Mouse (Mus musculus) left cerebral cortex, postnatal 10 days (tissue): ENCODE data around the gene Tbc1d20. TPM values are rescaled to one million over a fixed set of nuclear protein-coding genes. Genes with fewer than 3 reads are reported as not detected.
"Not testable (repeated sequence)": the region's sequence is repeated elsewhere in the genome, so short reads cannot be mapped to it uniquely, and the experiment has no call there.

Source experiments
- DNase-seq, 2 experiments: peaks; one replicate each; pipeline ENCODE4 v3.0.0; 2021 to 2022; ENCODE audit warnings: low spot score in 2 of 2, mixed read lengths in 1 of 2; ENCODE audit errors: extremely low spot score in 1 of 2
- intact Hi-C: fragments of 180-260 bp; cut with DNase I; formaldehyde crosslinking; loops from one replicate; pipeline ENCODE4 v1.15.1; 2025
- total RNA-seq, 2 experiments: library from RNA; stranded (reverse); gene quantifications; 2 replicates each; pipeline ENCODE4 v1.2.3; 2021

Gene Tbc1d20
- 10 to 100 TPM; 42.8 to 46.9 TPM for total RNA-seq

DNA sequence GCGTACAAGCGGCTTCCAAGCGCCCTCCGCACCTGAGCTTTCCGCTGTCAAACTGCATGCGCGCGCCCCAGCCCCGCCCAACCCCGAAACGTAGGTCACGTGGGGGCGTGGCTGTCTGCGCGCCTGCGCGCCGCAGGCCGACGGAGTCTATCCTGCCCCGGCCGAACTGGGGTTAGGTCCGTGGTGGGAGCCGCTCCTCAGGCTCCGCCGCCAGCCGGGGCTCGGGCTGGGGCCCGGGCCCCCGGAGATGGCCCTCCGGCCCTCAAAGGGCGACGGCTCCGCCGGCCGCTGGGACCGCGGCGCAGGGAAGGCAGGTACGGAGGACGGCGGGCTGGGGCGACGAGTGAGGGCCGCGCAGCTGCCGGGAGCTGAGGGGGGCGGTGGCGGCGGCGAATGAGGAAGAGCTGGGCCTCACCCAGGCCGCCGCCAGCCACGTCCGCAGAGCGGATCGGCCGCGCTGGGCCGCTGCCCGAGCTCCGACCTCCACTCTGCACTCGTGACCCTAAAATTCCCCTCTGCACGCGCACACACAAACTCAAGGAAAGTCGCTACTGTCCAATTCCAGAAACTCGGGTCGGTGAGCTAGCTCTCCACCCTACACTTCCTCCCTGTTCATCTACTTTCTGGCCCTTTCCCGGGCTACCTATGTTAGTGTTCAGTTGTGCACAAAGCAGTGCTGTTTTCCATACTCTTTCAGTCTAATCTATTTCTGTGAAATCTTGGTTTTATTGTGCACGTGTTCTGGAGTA, at the start of gene Tbc1d20:
Gene Tbc1d20 (plus strand): TSS at position 102 of the 749 bp plus-strand sequence.
- intact Hi-C loops: no loop called here
- peak; percentile 84 to 92 for DNase-seq

DNA sequence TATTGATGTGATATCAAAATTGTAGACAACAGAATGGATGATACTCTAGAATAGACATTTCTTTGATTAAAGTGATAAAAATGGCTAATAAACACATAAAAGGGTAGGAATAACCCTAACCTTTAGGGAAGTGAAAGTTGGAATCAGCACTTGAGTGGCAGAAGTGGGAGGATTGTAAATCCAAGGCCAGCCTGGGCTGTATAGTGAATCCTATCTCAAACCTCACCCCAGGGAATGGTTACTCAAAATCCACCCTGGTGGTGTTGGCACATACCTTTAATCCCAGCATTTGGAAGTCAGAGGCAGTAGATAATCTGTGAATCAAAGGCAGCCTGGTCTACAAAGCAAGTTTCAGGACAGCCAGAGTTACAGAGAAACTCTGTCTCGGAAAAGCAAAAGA, 46.4 kb upstream of the Tbc1d20 start:
- intact Hi-C loops: no loop called here
- no peak for DNase-seq

DNA sequence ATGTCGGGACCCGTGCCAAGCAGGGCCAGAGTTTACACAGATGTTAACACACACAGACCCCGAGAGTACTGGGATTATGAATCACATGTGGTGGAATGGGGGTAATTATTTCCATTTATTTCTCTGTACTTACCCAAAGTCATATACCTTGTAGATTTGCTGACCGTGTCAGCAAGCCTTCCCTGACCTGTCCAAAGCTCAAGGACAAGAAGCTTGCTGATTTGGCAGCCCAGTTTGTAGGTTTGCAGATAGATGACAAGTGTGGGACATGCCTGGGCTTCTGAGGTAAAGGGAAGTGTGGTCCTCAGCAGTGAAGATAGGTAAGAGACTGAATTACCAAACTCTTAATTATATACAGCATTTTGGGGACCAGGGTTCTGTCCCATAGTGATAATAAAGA, 43.1 kb upstream of the Tbc1d20 start:
- intact Hi-C loops: loop anchor here (10.0 kb wide), 1 partner anchor 74 kb away; no protein-coding TSS in a partner anchor

DNA sequence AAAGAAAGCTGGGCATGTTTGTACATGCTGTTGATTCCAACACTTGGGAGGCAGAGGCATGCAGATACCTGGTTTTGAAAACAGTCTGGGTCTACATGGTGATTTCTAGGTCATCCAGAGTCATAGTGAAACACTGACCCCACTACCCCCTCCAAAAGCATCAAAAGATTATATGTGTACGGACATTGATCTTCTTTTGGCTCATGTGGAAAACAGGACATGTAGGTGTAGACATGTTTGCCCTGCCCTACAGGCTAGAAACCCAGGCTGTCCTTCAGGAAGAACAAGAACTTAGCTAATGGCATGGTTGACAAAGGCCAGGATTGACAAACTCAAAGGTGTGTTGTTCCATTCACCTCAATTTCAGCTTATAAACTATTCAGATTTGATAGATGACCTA, 33.9 kb upstream of the Tbc1d20 start:
- no peak for DNase-seq
- intact Hi-C loops: loop anchor here (10.0 kb wide), 1 partner anchor 65 kb away; no protein-coding TSS in a partner anchor

More for the DNA sequence above, 43.1 kb upstream of the Tbc1d20 start:
- DNase-seq: no peak

DNA sequence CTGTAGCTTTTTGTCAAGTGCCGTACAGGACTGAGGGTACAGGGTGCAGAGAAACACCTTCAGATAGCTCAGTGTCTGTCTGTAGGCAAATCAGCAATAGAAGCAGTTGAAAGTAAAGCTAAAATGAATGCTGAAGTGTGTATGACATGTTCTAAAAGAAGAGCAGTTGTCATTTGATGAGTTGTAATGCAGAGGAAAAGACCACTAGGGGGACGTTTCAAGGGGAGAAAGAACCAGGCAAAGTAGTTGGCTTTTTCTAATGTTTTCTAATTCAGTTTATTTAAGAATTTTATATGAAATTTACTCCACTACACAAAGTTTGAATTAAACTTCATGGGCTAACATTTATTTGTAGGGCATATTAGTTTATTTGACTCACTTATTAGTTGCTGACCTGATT, 20.0 kb upstream of the Tbc1d20 start:
- intact Hi-C loops: no loop called here
- no peak for DNase-seq

- intact Hi-C loops: no loop called here
- no peak for DNase-seq
Measured at GRCm38 (mm10) chr2:152281407-152281806, 12.2 kb upstream of the Tbc1d20 start.

- DNase-seq: no peak
- intact Hi-C loops: no loop called here
Measured at GRCm38 (mm10) chr2:152287560-152287959, 6.1 kb upstream of the Tbc1d20 start.

DNA sequence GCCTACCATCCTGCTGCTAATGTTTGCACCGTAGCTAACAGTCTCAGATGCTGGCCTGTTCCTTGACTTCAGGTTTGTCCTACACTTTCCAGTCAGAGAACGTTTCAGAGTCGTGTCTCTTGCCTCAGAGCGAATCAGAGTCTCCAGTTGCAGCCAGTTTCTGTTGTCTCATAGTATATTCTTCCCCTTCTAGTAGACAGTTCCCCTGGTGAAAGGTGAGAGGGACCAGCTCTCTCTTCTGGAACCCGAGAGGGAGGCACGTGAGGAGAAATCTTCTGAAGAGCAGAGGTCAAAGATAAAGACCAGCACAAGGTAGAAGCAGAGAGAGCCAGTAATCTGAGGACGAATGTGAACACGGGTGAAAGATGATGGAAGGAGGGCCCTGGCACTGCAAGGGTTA, 5.6 kb upstream of the Tbc1d20 start:
- no peak for DNase-seq
- intact Hi-C loops: no loop called here

GRCm38 (mm10) chr2:152289623-152290022, 4.0 kb upstream of the Tbc1d20 start:
- intact Hi-C loops, DNase-seq: not testable (repeated sequence)

DNA sequence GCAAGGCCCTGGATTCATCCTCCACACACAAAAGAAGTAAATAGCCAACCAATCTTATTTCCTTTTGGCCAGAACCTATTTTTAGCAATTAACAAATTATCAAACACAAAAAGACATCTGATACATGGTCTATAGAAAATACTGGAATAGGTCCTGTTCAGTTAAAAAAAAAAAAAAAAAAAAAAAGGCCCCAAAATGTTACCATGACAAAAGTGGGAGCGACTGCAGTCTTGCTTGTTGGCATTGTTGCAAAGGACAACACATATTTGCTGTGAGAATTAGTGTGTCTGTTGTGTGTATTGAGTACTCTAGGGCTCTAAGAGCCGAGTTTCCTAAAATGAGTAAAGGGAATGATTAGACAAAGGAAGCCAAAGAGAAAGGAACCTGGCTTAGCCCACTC, 1.2 kb upstream of the Tbc1d20 start:
- intact Hi-C loops: no loop called here

GRCm38 (mm10) chr2:152293179-152293726, 375 bp upstream of the Tbc1d20 start:
- DNase-seq: no peak
- intact Hi-C loops: no loop called here

More for the DNA sequence above, 1.2 kb upstream of the Tbc1d20 start:
- no peak for DNase-seq

DNA sequence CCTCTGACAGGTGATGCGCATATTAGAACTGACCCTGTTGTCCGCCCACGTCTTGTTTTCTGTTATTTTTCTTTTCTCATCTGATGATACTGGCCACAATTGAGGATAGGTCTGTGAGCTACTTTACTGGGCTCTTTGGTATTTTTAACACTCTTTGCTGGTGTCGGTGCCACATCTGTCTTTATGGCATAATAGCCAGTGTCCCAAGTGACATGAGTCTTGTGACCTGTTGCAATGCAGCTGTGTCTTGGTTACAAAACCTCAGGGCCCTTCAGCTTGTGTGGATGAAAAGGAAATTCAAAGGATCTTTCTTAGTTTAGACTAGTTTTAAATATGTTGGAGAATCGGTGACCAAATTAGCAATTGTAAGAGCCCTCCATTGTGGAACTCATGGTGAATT, 913 bp downstream of the Tbc1d20 start:
- DNase-seq: no peak
- intact Hi-C loops: no loop called here

GRCm38 (mm10) chr2:152302862-152303261, 9.2 kb downstream of the Tbc1d20 start:
- no peak for DNase-seq
- intact Hi-C loops: no loop called here

GRCm38 (mm10) chr2:152303781-152304180, 10.2 kb downstream of the Tbc1d20 start:
- intact Hi-C loops: no loop called here
- no peak for DNase-seq

GRCm38 (mm10) chr2:152305480-152305879, 11.9 kb downstream of the Tbc1d20 start:
- no peak for DNase-seq
- intact Hi-C loops: no loop called here

- intact Hi-C loops: no loop called here
- no peak for DNase-seq
Measured at GRCm38 (mm10) chr2:152307186-152307585, 13.6 kb downstream of the Tbc1d20 start.

DNA sequence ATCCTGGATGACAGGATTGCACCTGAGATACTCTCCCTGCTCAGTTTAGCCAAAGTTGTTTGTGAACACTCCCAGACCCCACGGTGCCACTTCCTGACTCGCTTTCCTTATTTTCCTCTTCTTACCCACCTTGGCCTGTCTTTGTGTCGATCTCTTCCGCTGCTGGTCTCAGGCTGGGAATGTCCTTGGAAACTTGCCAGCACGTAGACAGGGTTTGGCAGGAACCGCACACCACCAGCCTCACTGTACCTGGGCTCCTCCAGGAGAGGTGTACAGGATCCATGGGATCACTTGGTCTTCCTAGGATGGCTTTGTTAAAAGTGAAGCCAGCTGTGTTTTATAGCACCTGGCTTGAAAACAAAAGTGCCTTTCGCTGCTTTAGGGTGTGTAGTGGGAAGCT, 19.4 kb downstream of the Tbc1d20 start:
- intact Hi-C loops: no loop called here
- no peak for DNase-seq

DNA sequence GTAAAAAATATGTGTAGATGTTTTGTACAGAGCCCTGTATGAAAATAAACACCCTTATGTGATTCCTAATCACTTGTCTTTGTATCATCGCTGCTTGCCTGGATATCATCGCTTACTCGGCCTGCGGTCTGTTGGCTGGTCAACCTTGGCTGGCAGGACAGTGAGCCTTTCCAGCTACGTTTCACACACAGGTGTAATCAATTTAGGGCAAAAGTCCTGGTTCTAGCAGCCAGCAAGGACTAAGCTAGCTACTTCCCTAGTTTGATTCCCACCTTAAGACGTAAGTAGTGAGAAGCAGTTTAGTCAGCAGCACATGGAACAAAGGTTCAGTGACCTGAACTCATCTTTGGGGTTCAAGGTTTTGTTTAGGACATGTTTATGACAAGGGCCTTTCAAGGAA, 20.3 kb downstream of the Tbc1d20 start:
- DNase-seq: no peak
- intact Hi-C loops: no loop called here

DNA sequence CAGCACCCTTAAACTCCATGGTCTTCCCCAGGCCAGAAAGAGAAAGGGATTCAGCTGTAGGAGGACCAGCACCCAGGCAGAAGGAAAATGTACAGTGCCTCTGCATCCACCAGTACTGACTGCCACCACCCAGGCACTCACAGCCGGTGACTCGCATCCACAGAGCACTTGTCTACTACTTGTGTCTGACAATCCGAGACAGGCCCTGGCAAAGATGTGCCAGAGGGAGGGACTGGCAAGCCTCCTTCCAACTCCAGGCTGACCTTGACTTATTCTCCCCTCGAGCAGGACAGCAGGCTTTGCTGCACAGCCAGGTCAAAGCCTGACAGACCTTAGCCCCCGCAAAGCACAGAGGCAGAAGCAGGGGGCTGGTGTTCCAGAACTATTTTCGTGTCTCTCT, 23.4 kb downstream of the Tbc1d20 start:
- DNase-seq: no peak
- intact Hi-C loops: no loop called here

- DNase-seq: no peak
- intact Hi-C loops: loop anchor here (10.0 kb wide), 1 partner anchor 67 kb away; no protein-coding TSS in a partner anchor
Measured at GRCm38 (mm10) chr2:152321558-152321957, 27.9 kb downstream of the Tbc1d20 start.
